Mouse (Mus musculus) G1E-ER4 (cell line): Measurements from ENCODE around the gene Hspa4. TPM values are rescaled to one million over a fixed set of nuclear protein-coding genes. Genes with fewer than 3 reads are reported as not detected.

Experiments
- GATA1 ChIP-seq: IDR thresholded peaks from one replicate; pipeline ENCODE4 v1.8.0; 2012; ENCODE audit warnings: low read length, inconsistent platforms
- polyA plus RNA-seq: library from polyadenylated mRNA; stranded (reverse); fragments of >175 nt; gene quantifications from 2 replicates; pipeline ENCODE4 v1.2.3, GENCODE M21; 2012

Hspa4 gene
- polyA plus RNA-seq, 1 experiment, result 51.3 TPM

- no peak for TF ChIP-seq GATA1
Observed at GRCm38 (mm10) chr11:53308884-53309310, 8.6 kb upstream of the Hspa4 start.

GRCm38 (mm10) chr11:53308251-53308864 lies 8.1 kb upstream of the Hspa4 start:
- TF ChIP-seq GATA1, result peak; percentile 85

- TF ChIP-seq GATA1, result no peak
Observed at GRCm38 (mm10) chr11:53307558-53308065, 7.4 kb upstream of the Hspa4 start.

GRCm38 (mm10) chr11:53306965-53307364 lies 6.7 kb upstream of the Hspa4 start:
- TF ChIP-seq GATA1, result no peak

GRCm38 (mm10) chr11:53304044-53304840 lies 4.0 kb upstream of the Hspa4 start:
- no peak for TF ChIP-seq GATA1

- no peak for TF ChIP-seq GATA1
Observed at GRCm38 (mm10) chr11:53301167-53301515, 884 bp upstream of the Hspa4 start.

GRCm38 (mm10) chr11:53299551-53300329 lies 517 bp downstream of the Hspa4 start:
- no peak for TF ChIP-seq GATA1

- TF ChIP-seq GATA1, result no peak
Observed at GRCm38 (mm10) chr11:53297947-53298860, 2.1 kb downstream of the Hspa4 start.

GRCm38 (mm10) chr11:53296880-53297279 lies 3.4 kb downstream of the Hspa4 start:
- no peak for TF ChIP-seq GATA1

- no peak for TF ChIP-seq GATA1
Observed at GRCm38 (mm10) chr11:53294441-53294840, 5.8 kb downstream of the Hspa4 start.

GRCm38 (mm10) chr11:53290871-53291270 lies 9.4 kb downstream of the Hspa4 start:
- TF ChIP-seq GATA1, result no peak

- no peak for TF ChIP-seq GATA1
Observed at GRCm38 (mm10) chr11:53285885-53286284, 14.4 kb downstream of the Hspa4 start.

- TF ChIP-seq GATA1, result no peak
Observed at GRCm38 (mm10) chr11:53278411-53278810, 21.8 kb downstream of the Hspa4 start.

GRCm38 (mm10) chr11:53275358-53275757 lies 24.9 kb downstream of the Hspa4 start:
- TF ChIP-seq GATA1, result no peak

GRCm38 (mm10) chr11:53273313-53273712 lies 26.9 kb downstream of the Hspa4 start:
- TF ChIP-seq GATA1, result no peak
